Mouse (Mus musculus) brain, embryonic 14.5 days (tissue): ENCODE results near the gene 4933415A04Rik.

ENCODE experiments used
- CTCF ChIP-seq: fragments of 200-500 bp; IDR thresholded peaks from 2 replicates; pipeline ENCODE4 v1.5.1; 2012; ENCODE audit warnings: inconsistent platforms, mild to moderate bottlenecking, moderate library complexity, borderline replicate concordance; ENCODE audit not compliant: insufficient read depth, insufficient read length; ENCODE audit errors: extremely low read depth
- POLR2A ChIP-seq: fragments of 200-500 bp; IDR thresholded peaks from 2 replicates; pipeline ENCODE4 v1.6.1; 2012; ENCODE audit warnings: mild to moderate bottlenecking, inconsistent platforms, borderline replicate concordance; ENCODE audit not compliant: poor library complexity, insufficient read depth, insufficient read length, severe bottlenecking; ENCODE audit errors: extremely low read depth

GRCm38 (mm10) chr11:43618403-43618802, 31.6 kb downstream of the 4933415A04Rik start:
- no peak for TF ChIP-seq POLR2A
- TF ChIP-seq CTCF = no peak
